Mouse (Mus musculus) retina, adult 2 months (tissue): Measurements from ENCODE around the gene Asb18.

Experiments
- DNase-seq: peaks from one replicate; pipeline ENCODE4 v3.0.0-alpha.2; 2012; ENCODE audit warnings: low read depth, low spot score

The Asb18 gene

GRCm38 (mm10) chr1:89901381-89901780 lies 113.1 kb downstream of the Asb18 start:
- no peak for DNase-seq
